Mouse (Mus musculus): ENCODE measurements around the gene Adcy1. TPM values are rescaled to one million over a fixed set of nuclear protein-coding genes. Genes with fewer than 3 reads are reported as not detected.

Adcy1 gene
- polyA plus RNA-seq, 1 experiment from 2014 or later = 1.5 TPM

DNA sequence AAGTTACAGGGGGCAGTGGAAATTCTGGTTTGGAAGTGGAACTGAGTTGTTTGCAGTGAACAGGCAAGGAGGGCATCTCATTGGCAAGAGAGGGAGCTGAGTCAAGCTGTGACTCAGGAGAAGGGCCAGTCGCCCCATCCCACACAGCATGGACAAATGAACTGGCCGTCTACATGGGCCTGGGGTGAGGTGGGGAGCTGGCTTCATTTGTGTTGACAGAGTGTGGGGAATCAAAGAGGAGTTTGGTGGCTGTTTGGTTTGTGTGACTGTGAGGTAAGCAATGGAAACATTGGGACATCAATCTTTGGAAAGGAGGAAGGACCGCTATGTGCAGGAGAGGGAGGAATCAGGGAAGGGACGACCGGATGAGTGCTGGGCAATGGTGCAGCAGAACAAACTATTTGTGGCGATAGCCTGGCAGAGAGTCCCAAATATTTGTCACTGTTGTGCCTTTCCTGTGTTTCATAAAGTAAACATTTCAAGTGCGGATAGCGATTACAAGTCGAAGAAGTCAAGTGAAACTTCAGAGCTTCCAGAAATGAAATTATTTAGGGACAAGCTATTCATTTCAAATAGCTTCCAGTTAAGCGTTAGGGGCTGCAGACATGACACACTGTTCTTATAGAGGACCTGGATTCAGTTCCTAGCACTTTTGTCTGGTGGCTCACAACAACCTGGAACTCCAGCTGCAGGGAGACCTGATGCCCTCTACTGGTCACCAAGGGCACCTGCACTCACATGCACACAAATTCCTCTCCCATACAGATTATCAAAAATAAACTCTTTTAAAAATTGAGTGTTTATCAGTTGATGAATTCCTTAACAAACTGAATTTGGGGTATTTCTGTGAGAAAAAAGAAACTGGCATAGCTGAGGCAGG, 131.4 kb downstream of the Adcy1 start:
- no peak overlapping the region for H3K9ac ChIP-seq
- no peak overlapping the region for H3K4me2 ChIP-seq (replicated peaks)
- H3K36me3 ChIP-seq = no peaks in the 10 kb centered on the region
- H3K4me1 ChIP-seq = 0 out of 2 replicates have a peak, but pooled peaks cover 2% of the 10 kb centered on the region
- no peak overlapping the region for H3K27ac ChIP-seq
- no peaks in the 10 kb centered on the region for H3K9me3 ChIP-seq
- H3K4me3 ChIP-seq = no peak overlapping the region
- ATAC-seq (ENCODE audit: insufficient number of reproducible peaks, insufficient read depth, low FRiP score, low TSS enrichment) = no peak
- H3K27me3 ChIP-seq = 0 out of 2 replicates have a peak, but pooled peaks cover 7% of the 10 kb centered on the region
- WGBS = 93% methylated on average over 10 of the region's 10 CpGs

DNA sequence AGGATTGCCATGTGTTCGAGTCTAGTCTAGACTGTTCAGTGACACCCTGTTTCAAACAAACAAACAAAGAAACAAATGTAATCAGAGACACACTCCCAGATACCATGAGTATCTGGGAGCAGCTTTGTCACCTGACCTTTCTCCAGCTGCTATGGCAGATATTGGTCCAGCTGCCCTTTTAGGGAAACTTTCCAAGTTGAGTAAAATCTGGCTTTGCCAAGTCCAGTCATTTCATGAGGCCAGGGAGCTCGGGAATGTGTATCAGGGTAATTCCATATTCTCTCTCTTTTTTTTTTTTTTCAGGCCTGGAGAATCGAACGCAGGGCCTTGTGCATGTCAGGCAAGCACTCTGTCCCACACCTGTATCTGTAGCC, 132.0 kb downstream of the Adcy1 start:
- Histone ChIP-seq H3K4me1 (0 out of 2 replicates have a peak, but pooled peaks cover 2% of the 10 kb centered on the region), H3K27ac (no peak overlapping the region), H3K9me3 (no peaks in the 10 kb centered on the region), H3K36me3 (no peaks in the 10 kb centered on the region), H3K4me3 (no peak overlapping the region), H3K4me2 (replicated peaks) (no peak overlapping the region), H3K9ac (no peak overlapping the region), H3K27me3 (0 out of 2 replicates have a peak, but pooled peaks cover 7% of the 10 kb centered on the region)
- WGBS = 91% methylated on average over 4 of the region's 4 CpGs
- ATAC-seq (ENCODE audit: insufficient number of reproducible peaks, insufficient read depth, low FRiP score, low TSS enrichment) = no peak

DNA sequence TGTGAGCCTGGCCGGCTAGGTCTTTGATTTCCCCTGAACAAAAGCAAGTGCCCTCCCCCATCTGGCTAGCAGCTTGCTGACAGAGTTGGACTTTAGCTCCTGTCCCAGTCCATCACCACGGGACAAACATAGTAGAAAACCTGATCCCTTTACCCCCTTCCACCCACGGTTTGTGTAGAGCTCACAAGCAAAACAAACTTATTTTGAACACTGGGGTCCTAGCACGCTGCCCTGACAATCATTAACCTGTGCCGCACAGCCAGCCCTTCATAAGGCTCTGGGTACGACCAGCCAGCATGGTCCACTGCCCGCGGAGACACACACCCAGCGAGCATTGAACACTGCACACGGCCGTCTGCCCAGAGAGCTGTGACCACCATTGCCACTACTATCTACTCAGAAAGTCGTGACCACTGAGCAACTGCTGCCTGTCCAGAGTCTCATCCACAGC, 134.2 kb downstream of the Adcy1 start, which contains the start of gene Igfbp1:
TSS of gene Igfbp1 (plus strand) at position 292 of the 451 bp plus-strand sequence.
- H3K4me3 ChIP-seq = no peak within 1 kb of the TSS
- H3K9me3 ChIP-seq = no peaks in the 10 kb centered on the region
- H3K27ac ChIP-seq = no peak within 1 kb of the TSS
- ATAC-seq (ENCODE audit: insufficient number of reproducible peaks, insufficient read depth, low FRiP score, low TSS enrichment) = no peak
- H3K9ac ChIP-seq = no peak within 1 kb of the TSS
- 0 out of 2 replicates have a peak, but pooled peaks cover 7% of the 10 kb centered on the region for H3K27me3 ChIP-seq
- no peak within 1 kb of the TSS for H3K4me2 ChIP-seq (replicated peaks)
- no peaks in the 10 kb centered on the region for H3K36me3 ChIP-seq
- WGBS = 53% methylated on average over 12 of the region's 12 CpGs
- H3K4me1 ChIP-seq = no peaks in the 10 kb centered on the region

DNA sequence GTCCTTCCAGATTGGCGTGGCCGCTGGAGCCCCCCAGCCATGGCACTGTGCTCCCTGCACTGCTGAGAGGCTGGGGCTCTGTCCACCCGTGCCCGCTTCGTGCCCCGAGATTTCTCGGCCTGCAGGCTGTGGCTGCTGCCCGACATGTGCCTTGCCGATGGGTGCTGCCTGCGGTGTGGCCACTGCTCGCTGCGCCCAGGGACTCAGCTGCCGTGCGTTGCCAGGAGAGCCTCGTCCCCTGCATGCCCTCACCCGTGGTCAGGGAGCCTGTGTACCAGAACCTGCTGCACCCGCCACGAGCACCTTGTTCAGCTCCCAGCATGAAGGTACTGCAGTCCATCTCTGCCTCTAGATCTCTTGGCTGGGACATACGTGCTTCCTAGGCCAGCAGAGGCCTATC, 134.7 kb downstream of the Adcy1 start:
- Histone ChIP-seq H3K4me1 (no peaks in the 10 kb centered on the region), H3K36me3 (no peaks in the 10 kb centered on the region), H3K27me3 (0 out of 2 replicates have a peak, but pooled peaks cover 7% of the 10 kb centered on the region), H3K9me3 (no peaks in the 10 kb centered on the region), H3K4me2 (replicated peaks) (no peak overlapping the region), H3K27ac (no peak overlapping the region), H3K4me3 (no peak overlapping the region), H3K9ac (no peak overlapping the region)
- WGBS = 93% methylated on average over 19 of the region's 19 CpGs
- no peak for ATAC-seq (ENCODE audit: insufficient number of reproducible peaks, insufficient read depth, low FRiP score, low TSS enrichment)

DNA sequence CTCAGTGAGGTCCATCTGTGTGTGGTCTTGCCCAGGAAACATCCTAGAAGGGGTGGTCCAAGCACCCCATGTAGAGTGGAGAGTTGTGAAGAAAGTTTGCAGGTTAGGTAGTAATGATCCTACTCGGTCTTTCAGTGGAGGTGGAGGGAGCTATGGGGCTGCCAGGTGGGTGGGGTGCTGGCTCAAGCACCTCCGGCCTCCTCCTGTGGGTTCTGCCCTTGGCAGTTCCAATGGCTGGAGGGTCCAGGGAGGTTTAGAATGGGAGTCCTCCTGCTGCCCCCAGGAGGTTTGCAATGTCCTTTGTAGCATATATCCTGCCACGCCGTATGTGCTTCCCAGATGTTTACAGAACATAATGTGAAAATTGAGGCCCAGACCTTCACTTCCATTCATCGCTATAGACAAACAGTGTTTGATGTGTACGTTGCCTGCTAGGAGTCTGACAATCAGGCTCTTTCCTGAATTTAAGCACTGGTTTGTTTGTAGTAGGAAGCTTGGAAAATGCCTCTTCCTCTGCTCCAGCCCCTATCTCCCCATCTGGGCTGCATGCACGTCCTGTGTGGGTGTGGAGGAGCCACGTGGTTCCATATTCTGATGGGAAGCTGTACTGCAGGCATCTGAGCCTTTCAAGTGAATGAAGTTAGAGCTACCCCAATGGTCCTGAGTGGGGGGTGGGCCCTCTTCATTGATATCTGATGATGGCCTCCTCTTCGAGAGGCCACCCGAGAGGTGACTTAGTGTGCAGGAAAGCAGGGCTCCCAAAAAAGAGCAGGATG, 135.4 kb downstream of the Adcy1 start:
- Histone ChIP-seq H3K36me3 (no peaks in the 10 kb centered on the region), H3K27me3 (0 out of 2 replicates have a peak, but pooled peaks cover 7% of the 10 kb centered on the region), H3K9ac (no peak overlapping the region), H3K4me3 (no peak overlapping the region), H3K4me2 (replicated peaks) (no peak overlapping the region), H3K9me3 (no peaks in the 10 kb centered on the region), H3K27ac (no peak overlapping the region), H3K4me1 (no peaks in the 10 kb centered on the region)
- ATAC-seq (ENCODE audit: insufficient number of reproducible peaks, insufficient read depth, low FRiP score, low TSS enrichment) = no peak
- whole genome bisulfite sequencing = 75% methylated on average over 10 of the region's 10 CpGs

DNA sequence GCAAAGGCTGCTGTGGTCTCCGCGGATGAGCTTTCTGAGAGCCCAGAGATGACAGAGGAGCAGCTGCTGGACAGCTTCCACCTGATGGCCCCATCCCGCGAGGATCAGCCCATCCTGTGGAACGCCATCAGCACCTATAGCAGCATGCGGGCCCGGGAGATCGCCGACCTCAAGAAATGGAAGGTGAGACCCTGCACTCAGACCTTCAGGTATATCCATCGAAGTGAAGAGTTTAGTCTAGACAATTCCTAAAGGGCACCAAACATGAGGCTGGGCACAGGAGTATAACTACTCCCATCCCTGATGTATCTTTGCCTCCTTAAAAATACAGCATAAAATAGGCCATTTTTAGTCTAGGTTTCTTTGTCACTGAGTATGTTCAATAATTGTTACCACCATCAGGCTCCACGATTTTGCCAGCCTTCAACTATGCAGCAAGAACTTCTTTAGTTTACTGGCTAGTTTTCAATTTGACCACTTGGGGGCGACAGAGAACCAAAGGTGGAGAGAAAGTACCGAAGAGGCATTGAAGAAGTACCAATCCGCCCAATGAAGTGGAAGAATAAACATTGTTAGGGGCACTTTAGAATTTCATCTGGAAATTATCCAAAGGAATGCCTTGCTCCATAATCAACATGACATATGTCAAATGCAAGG, 136.6 kb downstream of the Adcy1 start:
- Histone ChIP-seq H3K9me3 (no peaks in the 10 kb centered on the region), H3K4me3 (no peak overlapping the region), H3K27me3 (0 out of 2 replicates have a peak, but pooled peaks cover 7% of the 10 kb centered on the region), H3K36me3 (no peaks in the 10 kb centered on the region), H3K27ac (no peak overlapping the region), H3K4me1 (no peaks in the 10 kb centered on the region), H3K4me2 (replicated peaks) (no peak overlapping the region), H3K9ac (no peak overlapping the region)
- ATAC-seq (ENCODE audit: insufficient number of reproducible peaks, insufficient read depth, low FRiP score, low TSS enrichment) = no peak
- 51% methylated on average over 14 of the region's 14 CpGs for WGBS

DNA sequence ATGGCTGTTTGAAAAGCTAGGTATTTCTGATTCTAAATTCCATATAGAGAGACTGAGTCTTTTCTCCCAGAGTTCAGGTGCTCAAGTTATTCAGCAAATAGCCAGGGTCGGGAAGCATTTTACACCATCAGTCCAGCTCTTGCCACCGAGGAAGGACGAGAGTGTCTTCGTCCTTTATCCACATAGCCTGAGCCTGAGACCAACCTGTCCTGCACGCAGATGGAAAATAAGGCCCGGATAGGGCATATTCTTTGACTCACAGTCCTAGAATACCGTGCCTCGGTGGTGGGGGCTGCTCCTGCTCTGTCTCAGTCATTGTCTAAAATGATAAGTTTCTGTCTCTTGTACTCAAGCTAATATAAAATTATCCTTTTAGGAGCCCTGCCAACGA, 137.1 kb downstream of the Adcy1 start:
- Histone ChIP-seq H3K9ac (no peak overlapping the region), H3K4me2 (replicated peaks) (no peak overlapping the region), H3K27ac (no peak overlapping the region), H3K9me3 (no peaks in the 10 kb centered on the region), H3K4me1 (no peaks in the 10 kb centered on the region), H3K36me3 (no peaks in the 10 kb centered on the region), H3K4me3 (no peak overlapping the region), H3K27me3 (0 out of 2 replicates have a peak, but pooled peaks cover 7% of the 10 kb centered on the region)
- WGBS = 77% methylated on average over 9 of the region's 9 CpGs
- no peak for ATAC-seq (ENCODE audit: insufficient number of reproducible peaks, insufficient read depth, low FRiP score, low TSS enrichment)

DNA sequence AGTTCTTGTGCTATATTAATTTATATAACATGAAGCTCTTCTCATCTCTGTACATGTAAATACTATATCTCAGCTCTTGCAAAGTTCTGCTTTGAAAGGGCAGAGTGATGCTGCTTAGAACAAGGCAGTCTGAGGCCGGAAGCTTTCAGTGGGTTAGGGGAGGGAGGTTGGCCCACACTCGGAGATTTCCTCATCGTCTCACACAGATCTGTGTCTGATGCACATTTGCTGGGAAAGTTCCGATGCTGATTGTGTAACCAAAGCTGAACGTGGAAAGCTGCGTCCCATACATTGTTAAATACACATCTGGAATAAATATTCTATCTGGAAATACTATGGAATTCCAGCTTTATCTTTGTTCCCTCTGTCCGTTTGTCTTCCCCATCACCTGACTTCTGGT, 138.9 kb downstream of the Adcy1 start:
- Histone ChIP-seq H3K36me3 (no peaks in the 10 kb centered on the region), H3K27ac (no peak overlapping the region), H3K4me3 (no peak overlapping the region), H3K9ac (no peak overlapping the region), H3K4me2 (replicated peaks) (no peak overlapping the region), H3K9me3 (no peaks in the 10 kb centered on the region), H3K27me3 (0 out of 2 replicates have a peak, but pooled peaks cover 7% of the 10 kb centered on the region), H3K4me1 (no peaks in the 10 kb centered on the region)
- 40% methylated on average over 7 of the region's 7 CpGs for WGBS
- ATAC-seq (ENCODE audit: insufficient number of reproducible peaks, insufficient read depth, low FRiP score, low TSS enrichment) = no peak

DNA sequence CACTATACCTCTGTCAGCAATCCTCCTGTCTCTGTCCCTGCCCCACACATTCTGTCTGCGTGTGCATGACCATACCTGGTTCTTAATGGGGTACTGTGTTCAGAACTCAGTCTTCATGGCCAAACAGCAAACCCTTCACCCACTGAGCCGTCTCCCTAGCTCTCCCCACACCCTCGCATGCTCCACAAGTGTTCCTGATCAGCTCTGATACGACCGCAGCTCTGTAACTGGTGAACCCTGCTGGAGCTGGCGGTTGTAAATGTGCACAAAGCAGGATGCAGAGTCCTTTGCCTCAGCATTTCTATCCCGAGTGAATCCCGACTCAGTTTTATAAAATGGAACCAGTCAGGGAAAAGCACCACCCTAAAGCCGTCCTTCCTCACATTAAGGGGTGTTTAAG, 140.6 kb downstream of the Adcy1 start:
- WGBS = 89% methylated on average over 9 of the region's 9 CpGs
- Histone ChIP-seq H3K36me3 (peaks cover 7% of the 10 kb centered on the region; the same call in 1 of the 2 replicates), H3K4me1 (no peaks in the 10 kb centered on the region), H3K27ac (no peak overlapping the region), H3K4me2 (replicated peaks) (no peak overlapping the region), H3K4me3 (no peak overlapping the region), H3K27me3 (no peaks in the 10 kb centered on the region), H3K9ac (no peak overlapping the region), H3K9me3 (no peaks in the 10 kb centered on the region)
- no peak for ATAC-seq (ENCODE audit: insufficient number of reproducible peaks, insufficient read depth, low FRiP score, low TSS enrichment)

DNA sequence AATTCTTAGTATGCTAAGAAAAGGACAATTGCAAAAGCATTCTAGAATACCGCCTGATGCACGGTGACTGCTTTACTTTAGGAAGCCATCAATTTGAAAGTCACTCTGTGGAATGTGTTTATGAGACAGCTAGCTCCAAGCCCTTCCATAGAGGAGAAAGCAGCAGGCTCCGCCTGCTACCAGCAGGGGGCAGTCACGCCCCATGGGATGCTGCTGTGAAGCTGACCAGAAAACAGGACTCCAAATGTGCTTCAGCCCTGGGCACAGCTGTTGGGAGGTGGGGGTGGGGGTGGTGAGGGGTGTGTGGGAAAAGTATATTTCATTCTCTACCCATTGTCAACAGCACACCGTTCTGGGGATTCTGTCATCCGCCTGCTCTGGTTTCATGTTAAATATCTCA, 147.1 kb downstream of the Adcy1 start:
- no peak overlapping the region for H3K4me3 ChIP-seq
- H3K9ac ChIP-seq = no peak overlapping the region
- peak overlapping the region; percentile 40; the same call in 1 of the 2 replicates for H3K4me2 ChIP-seq (replicated peaks)
- peaks cover 15% of the 10 kb centered on the region; the same call in 1 of the 2 replicates for H3K36me3 ChIP-seq
- no peak for ATAC-seq (ENCODE audit: insufficient number of reproducible peaks, insufficient read depth, low FRiP score, low TSS enrichment)
- no peaks in the 10 kb centered on the region for H3K9me3 ChIP-seq
- H3K27ac ChIP-seq = no peak overlapping the region
- H3K4me1 ChIP-seq = peaks cover 15% of the 10 kb centered on the region
- peaks cover 24% of the 10 kb centered on the region for H3K27me3 ChIP-seq
- 24% methylated on average over 6 of the region's 6 CpGs for WGBS

DNA sequence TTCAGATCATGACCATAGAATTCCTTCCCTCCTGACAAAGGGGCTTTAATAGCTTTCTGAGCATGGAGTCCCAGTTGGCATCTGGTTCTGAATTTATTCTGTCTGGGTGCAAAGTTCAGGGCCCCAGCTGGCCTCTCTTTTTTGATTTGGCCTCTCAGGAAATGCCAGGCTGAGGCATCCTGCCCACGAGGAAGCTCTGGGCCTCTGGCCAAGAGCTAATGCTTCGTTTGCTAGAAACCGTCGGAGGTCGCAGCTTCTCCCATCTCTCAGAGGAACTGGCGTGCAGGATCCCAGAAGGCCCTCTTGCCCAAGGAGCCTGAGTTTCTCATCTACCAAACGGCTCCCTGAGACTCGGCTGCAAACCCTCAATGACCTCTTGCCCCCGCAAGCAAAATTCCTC, 147.9 kb downstream of the Adcy1 start:
- H3K27me3 ChIP-seq = peaks cover 24% of the 10 kb centered on the region
- WGBS = 12% methylated on average over 9 of the region's 9 CpGs
- H3K4me1 ChIP-seq = peaks cover 16% of the 10 kb centered on the region
- H3K36me3 ChIP-seq = peaks cover 15% of the 10 kb centered on the region; the same call in 1 of the 2 replicates
- ATAC-seq (ENCODE audit: insufficient number of reproducible peaks, insufficient read depth, low FRiP score, low TSS enrichment) = no peak
- H3K4me2 ChIP-seq (replicated peaks) = peak overlapping the region; percentile 40
- no peak overlapping the region for H3K9ac ChIP-seq
- H3K27ac ChIP-seq = no peak overlapping the region
- H3K4me3 ChIP-seq = peak overlapping the region; percentile 15
- no peaks in the 10 kb centered on the region for H3K9me3 ChIP-seq
